Mouse (Mus musculus) left cerebral cortex, adult 8-10 months (tissue): ENCODE measurements at regions not wholly inside any gene's neighbourhood (a gene's known extent, or its start where the extent isn't known, plus 50 kb on each side); places are given as distances from the start of the nearest gene placed in this dataset.
A peak's percentile ranks its signal among the peaks of the same experiment; 100 is the strongest.

Experiments
- DNase-seq, 2 experiments: peaks; one replicate each; pipeline ENCODE4 v3.0.0; 2022; ENCODE audit warnings: low spot score in 2 of 2

DNA sequence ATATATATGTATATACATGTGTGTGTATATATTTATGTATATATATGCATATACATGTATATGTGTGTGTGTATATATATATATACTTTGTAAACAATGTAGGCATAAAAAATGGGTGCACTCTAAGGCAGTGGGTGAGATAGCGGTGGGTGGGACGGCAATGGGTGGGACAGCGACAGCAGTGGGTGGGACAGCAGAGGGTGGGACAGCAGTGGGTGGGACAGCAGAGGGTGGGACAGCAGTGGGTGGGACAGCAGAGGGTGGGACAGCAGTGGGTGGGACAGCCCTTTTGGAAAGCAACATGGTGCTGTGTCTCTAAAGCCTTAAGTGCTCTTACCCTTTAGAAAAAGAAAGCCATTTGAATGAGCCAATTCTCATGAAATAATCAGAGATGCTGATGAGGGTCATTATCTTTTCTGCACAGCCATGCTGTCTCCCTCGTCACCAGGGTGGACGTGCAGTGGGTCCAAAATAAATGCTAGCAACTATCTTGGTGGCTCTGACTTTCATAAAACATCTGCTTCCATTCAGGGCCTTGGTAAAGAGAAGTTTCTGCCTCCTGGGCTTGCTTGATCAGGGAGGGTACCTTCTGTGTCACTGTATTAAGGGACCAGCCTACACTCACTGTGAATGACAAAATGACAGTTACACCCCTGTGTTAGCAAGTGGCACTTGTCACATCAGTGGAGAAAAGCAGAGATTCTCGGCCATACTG lies 119.3 kb upstream of the Slc44a1 start:
- DNase-seq = no peak

DNA sequence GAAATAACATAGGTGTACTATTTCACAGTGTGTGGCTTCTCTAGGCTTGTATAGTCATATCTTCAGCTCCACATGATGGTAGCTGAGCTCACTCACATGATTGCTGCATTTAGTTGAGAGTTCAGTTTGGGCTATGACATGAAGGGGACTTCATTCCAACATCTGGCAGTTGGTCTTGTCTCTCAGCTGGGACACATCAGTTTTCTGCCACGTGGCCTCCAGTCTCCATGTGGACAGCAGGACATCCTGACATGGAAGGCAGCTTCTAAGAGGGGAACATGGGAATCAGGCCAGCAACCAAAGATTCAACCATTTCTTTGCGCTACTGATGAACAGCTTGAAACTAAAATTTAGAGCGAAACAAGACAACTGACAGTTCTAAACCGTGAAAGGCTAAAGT lies 121.2 kb upstream of the Slc44a1 start:
- no peak for DNase-seq

DNA sequence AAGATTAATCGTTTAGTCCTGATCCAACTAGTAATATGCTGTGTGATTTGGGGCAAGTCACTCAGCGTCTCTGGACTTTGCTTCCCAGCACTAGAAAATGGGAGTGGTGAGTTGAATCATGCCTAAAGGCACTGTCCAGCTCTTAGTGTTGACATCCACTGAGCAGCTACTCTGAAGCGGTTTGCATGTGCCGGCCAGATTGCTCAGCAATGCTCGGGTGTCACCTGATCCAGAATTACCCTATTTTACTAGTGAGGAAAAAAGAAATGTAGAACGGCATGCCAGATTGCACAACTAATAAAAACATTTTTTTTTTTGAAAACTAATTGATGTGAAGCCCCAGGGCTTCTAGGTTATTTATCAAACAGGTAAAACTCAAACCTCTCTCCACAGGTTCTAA lies 122.0 kb upstream of the Slc44a1 start:
- no peak for DNase-seq

DNA sequence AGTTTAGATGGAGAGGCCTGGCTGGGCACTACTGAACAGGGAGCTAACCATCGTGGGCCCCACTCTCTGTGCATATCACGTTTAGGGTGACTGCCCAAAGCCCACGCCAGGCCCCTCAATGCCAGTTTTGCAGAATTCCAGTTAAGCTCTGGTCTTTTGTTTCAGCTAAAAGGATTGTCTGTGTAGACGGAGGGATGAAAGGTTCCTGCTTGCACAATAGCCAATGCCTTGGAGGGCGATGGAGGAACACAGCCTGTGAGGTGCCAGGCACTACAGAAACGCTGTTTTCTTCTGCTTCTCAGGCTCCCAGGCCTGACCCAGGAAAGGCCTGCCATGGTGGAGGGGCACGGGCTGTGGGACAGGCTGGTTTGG lies 122.8 kb upstream of the Slc44a1 start:
- no peak for DNase-seq

DNA sequence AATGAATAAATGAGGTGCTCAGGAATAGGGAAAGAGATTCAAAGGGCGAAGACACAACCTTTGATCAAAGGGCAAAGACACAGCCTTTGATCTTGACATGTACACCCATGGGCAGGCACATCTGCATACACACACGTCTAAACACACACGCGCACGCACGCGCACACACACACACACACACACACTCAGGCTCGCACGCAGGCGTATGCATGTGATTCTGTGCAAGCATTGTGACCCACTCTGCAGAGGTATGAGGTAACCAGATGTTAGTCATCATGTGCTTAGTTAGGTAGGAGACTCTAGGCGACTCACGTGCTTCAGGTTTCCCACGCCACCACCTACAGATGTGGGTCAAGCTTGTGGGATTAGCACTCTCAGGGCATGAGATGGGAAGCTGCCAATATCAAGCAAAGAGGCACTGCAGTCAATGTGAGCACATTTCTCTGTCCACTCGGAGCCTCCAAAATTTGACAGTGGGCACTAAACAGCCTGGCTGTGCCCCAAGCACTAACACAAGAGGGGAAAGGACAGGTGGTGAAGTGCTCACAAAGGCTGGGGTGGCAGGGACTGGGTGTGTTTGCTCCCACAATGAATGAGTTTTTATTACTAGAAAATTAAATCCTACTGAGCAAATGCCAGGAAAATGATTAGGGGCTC lies 123.3 kb upstream of the Slc44a1 start:
- no peak for DNase-seq

DNA sequence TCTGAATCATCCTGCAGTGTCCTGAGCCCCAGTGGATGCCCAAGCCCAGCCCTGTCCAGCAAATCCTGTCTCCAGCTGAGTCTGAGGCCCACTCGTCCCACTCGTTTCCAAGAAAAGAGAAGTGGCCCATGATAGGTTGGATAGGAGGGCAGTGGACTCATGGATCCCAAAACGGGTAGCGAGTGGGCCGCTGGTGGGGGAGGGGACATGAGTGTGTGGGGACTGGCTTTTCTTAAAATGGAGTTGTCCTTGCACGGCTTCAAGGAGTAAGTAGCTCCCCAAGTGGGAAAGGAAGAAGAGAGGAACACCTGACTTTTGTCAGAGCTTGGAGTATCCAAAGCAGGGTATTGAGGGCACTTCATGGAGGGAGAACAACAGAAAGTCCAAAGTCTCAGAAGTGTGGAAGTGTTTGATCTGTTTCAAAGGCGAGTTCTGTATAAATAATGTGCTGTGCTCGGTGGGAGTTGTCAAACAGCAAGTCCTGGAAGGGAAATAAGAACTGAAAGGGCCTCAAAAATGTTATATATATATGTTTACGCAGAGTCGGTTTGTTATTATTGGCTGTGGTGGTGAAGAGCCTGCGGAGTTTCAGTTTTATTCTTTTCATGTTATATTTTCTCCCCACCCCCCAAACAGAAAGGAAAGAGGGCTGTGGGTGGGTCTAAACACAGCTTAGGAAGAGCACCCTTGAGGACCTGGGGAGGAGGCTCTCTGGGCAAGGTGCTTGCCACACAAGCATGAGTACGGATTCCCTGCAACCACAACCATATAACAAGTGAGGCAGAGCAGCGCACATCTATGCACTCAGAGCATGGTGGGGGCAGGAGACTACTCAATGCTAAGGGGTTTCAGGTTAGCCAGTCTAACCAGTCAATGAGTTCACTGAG lies 124.1 kb upstream of the Slc44a1 start:
- DNase-seq = peak in 1 of 2 experiments; percentile 31

DNA sequence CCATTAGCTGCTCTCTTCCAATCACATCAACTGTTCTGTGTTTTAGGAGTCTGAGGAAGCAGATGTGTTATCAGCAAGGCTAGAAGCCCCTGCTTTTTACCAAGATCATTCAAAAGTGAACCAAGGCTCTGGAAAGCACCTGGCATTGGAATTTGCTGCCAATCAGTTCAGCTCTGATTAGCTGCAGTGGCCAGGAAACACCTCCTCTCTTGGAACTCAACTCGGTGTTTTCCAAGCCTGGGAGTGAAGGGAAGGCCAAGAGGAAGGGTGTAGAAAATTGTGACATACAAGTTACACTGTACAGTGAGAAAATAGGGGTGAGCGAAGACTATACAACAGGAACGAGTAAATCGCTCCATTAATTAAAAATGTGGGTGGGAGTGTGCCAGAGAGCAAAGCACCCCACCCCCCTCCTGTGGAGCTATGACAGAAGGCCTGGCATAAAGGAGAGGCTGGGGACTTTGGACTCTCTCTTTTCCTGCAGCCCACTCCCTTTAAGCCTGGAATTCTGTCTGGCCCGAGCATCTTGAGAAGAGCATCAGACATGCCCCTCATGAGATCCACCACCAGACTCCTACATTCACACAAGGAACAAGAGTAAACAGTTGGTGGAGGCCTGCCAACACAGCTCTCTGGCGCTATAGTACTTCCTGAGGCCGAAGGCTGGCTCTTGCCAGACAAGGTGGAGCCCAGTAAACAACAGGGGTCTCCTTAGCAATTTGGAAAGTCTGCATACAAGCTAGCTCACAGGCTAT lies 124.9 kb upstream of the Slc44a1 start:
- DNase-seq = peak in 1 of 2 experiments; percentile 25

DNA sequence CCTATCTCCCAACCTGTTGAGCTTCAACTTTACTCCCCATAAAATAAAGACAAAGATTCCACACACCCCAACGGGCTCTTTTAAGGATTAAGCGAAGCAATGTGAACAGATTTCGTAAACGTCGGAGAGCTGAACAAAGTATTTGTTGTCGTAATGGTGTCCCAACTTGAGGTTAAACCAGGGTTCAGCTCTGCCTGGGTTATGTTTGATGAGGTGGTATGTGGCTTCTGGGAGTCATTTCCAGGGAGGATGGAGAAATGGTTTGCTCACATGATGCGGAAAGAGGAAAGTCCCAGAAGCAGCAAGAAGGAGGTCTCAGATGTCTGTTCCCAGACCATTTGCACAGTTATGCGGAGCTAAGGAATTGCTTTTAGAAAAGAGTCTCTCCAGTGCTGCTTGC lies 126.1 kb upstream of the Slc44a1 start:
- no peak for DNase-seq

DNA sequence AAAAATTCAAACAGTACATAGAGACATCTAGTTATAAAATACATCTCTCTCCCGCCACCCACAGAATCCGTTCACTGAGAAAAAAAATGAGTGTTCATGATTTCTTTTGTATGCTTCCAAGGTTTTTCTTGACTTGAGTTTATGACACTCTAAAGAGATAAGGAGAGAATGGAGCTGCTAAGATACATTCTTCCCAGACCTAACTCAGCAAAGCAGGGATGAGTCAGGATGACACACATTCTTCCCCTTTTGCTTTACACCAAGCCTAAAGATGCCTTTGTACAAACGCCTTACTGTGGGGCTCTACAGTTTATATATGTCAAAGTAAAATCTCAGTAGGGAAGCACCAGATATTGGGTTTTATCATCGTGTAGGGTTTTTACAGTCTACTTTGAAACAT lies 133.1 kb upstream of the Slc44a1 start:
- DNase-seq = no peak

DNA sequence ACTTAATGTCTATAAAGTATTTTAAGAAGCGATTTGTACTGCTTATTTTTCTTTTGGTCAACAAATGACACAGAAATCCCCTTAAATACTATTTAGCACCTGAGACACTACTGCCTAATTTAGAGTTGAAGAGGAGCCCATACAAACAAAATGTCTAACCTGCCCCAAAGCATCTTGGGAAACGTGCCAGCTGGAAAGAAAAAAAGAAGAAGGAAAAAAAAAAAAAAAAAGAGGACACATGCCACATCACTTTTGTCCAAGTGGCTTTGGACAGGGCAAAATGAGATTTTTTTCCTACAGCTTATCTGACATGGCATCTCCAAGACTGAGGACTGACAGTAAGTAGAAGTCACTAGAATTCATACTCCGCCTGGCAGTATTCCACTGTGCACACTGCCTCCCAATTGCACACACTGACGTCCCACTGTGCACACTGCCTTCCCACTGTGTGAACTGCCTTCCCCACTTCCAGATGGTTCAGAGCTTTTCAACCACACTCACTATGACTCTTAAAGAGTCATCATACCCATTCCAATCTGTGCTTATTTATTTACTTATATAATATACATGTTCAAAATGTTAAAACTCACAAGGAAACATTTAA lies 135.3 kb upstream of the Slc44a1 start:
- DNase-seq = no peak

DNA sequence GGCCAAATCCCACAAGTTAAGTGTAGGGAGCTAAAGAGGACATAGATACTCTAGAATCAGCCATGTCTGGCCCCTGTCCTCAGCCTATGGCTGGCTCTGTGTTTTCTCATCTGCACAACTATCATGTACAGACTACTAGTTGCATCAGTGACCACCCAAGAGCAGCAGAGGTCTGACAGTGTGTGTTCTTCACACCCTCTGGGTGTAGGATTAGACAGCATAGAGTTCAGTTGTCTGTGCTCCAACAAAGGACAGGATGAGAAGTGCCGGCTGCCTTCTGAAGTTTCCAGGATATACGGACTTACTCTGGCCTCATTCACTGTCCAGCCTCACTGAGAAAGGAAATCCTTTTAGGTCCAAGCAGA lies 135.9 kb upstream of the Slc44a1 start:
- DNase-seq = no peak

DNA sequence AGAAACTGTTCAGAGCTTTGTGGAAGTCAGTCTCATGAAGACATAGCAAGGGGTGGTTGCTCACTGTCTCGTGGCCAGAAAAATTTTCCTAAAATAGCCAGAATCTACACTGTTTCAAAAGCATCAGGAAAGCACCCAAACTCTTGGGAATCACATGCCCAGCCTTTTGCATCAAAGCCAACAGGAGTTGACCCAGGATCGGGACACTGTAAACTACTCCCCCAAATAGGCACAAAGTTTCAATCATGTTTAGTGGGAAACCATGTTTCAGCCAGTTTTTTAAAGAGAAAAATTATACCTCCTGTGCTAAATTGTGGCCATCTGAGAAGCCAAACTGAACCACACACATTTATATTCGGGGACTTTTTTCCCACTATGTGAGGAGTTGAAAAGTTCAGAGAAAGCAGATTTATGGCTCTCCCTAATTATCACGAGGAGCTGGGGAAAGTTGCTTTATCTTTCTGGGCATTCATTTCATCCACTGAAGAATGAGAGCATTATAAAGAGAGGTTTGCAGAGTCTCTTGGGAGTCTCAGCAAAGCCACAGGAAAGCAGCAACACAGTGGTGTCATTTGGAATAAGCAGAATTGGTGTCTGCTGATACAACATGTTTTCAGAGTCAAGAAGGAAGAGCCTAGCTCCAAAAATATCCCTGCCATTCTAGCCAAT lies 136.5 kb upstream of the Slc44a1 start:
- no peak for DNase-seq

DNA sequence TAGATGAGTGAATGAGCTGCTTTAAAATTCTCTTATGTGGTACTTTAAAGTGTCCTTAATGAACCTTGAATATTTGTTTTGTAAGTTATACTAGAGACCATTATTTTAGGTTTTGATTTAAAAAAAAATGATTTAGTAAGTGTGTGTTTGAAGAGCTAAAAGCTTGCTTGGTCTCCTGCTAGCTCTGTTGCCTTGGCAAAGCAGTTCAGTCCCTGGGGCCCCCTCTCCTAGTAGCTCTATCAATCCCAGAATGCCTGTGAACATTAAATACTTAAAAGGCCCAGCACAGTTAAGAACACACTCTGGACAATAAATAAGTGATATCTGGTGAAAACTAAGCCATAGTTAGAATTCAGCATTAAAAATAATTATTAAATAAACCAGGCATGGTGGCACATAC lies 138.3 kb upstream of the Abca1 start:
- no peak for DNase-seq

DNA sequence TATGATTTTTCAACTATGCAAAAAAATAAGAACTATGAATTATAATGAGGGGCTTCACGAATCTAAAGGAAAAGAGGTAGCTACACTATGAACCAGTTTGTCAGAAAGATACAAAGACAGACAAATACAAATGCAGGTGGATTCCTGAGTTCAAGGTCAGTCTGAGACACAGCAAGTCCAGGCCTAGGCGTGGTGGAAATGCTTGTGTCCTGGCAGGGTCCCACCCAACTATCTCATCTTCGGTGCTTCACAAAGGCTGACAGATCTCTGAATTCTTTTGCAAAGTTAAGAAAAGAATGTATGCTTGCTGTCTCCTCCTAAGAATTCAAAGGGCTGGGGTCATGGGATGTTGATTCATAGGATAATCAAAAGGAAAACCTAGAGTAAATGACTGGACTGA lies 132.9 kb upstream of the Abca1 start:
- DNase-seq = no peak

DNA sequence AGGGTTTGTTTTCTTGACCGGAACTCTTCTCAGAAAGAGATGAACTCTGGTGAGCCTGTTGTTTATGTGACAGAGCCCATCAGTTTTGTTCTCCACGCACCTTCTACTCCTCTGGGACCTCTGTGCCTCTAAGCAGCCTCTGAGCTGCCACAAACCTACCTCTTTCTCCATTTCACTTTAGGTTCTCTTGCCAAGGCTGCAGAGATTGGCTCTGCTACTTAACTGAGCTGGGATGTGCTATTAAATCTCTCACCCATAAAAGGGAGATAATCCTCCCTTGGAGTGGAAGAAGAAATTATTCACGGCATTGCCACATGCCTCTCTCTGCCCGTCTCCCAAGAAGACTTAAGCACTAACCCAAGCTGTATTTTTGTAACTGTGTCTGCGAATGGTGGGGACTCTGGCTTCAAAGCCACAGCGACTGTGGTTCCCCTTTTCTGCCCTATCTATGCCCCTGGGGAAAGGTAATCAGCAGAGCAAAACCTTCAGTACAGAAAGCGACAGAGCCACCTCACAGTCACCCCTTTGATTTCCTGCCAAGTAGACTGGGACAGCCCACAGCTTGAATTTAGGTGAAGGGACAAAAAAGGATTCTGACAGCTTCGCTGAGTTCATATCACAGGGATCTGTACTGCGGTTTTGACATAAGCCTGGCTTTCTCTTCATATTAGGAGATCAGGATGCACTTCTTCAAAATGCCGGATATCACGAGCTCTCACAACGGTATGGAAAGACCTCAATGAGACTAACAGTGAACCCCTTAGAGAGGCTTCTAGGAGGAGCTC lies 118.2 kb upstream of the Abca1 start:
- no peak for DNase-seq

DNA sequence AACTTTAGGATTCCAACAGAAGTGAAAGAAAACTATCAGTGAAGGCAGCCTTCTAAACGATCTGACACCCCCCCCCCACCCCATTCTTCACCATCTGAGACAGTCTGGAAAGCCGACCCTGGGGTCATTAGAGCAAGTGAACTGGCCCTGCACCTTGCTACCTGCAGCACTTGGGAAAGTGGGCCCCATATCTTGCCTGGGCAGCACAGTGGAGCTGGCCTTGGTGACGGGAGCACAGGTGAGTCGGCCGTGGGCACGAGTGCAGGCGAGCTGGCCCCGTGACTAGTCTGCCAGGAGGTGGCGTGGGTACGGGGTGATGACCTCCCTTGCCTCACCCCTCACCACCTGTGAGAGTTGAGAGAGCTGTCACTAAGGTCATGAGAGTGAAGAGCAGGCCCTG lies 110.7 kb upstream of the Abca1 start:
- no peak for DNase-seq

DNA sequence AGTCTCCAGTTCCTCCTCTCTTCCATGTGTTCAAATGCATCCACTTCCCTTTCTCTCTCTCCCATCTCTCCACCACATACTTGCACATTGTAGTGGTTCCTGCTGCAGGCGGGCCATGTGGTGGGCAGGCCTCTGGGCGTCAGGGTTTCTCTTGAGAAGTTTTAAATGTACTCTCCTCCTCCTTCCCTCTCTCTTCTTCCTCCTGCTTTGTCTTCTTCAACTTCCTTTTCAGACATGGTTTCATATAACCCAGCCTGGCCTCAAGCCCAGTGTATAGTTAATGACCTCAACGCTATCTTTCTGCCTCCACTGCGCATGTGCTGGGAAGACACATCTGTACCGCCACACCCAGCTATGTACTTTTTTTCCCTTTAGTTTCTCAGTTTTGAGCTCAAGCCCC lies 110.3 kb upstream of the Abca1 start:
- no peak for DNase-seq

DNA sequence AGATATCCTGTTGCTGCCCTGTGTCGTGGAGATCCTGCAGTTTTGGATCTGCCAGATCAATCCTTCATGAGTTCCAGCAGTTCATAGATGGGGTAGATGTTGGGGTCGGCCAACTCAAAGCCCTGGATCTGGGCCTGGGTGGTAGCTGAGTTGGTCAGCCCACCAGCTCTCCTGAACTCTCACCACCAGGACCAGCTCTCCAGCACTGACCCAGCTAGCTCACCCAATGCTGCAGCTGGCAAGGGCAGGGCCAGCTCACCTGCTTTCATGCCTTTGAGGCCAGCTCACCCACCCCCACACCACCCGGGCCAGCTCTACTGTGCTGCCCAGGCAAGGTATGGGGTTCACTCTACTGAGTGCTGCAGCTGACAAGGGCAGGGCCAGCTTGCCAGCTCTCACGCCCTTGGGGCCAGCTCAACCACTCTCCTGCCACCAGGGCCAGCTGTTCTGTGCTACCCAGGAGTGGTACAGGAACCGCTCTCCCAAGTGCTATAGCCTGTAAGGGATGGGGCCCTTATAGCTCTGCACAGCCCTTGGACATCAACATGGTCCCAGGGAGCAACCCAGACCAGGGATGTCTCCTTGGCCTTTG lies 109.7 kb upstream of the Abca1 start:
- no peak for DNase-seq

DNA sequence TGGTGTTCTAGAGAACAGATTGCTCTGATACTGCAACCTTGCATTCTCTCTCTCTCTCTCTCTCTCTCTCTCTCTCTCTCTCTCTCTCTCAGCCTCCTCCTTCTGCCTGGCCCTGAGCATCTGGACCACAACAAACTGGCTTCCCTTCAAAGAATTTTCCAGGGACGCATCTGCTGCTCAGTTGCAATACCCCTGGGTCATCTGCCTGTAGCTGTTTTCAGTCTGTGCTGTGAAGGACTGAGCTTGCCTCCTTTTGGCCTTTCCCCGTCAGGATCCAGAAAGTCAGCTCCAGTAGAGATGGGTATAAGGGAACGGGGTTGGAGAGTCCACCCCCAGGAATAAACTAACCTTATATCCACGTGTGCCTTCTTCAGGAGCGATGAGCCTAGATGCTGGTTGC lies 105.2 kb upstream of the Abca1 start:
- DNase-seq = no peak

DNA sequence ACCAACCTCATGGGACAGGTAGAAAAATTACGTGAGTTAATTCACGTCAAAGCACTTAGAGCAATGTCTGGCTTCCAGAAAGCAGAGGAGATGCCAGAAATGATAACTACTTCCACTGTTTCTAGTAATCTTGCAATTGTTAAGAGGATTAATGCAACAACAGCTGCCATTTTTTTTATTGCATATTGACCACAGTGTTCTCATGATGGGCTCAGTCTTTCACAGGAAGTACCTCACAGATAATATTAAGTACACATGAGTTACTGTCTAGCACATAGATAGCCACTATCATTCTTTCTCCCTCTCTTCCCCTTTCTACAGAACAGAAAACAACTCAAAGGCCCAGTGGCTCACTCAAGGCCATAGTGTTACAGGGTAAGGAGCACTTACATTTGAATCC lies 104.8 kb upstream of the Abca1 start:
- DNase-seq = no peak
